Mouse (Mus musculus): ENCODE measurements around the gene Phkg2.
A peak's percentile ranks its signal among the peaks of the same experiment; 100 is the strongest.

Phkg2 gene

GRCm38 (mm10) chr7:127572895-127573471 lies at the start of gene Phkg2:
Phkg2 (plus strand) TSS chr7:127573340.
- peak; percentile 87 to 88 for DNase-seq

- DNase-seq = peak; percentile 46 to 47
These were observed 31.5 kb upstream of the Phkg2 start for GRCm38 (mm10) chr7:127541671-127542070.

- peak; percentile 85 to 87 for DNase-seq
These were observed 23.9 kb upstream of the Phkg2 start for GRCm38 (mm10) chr7:127549116-127549835.

- DNase-seq = no peak
These were observed 21.6 kb upstream of the Phkg2 start for GRCm38 (mm10) chr7:127551558-127551957.

DNA sequence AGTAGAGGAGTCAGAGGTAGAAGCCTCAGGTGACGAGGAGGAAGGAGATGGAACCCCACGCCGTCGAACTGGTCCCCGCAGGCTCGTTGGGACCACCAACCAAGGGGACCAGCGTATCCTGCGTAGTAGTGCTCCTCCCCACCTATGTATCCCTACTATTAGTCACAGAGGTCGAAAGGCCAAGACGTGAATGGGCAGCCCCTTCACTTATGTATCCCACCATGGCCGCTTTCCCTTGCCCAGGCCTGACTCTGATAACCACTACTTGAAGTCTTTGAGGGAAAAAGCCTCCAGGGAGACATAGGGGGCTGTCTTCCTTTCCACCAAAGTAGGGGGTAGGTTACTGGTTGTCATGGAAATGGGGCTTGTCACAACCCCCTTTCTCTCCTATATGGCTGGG lies 12.6 kb upstream of the Phkg2 start:
- no peak for DNase-seq

GRCm38 (mm10) chr7:127561340-127561858 lies 11.7 kb upstream of the Phkg2 start, which contains the start of gene Tmem265:
Tmem265 (plus strand) TSS chr7:127561390.
- peak in 1 of 2 experiments; percentile 36 for DNase-seq

DNA sequence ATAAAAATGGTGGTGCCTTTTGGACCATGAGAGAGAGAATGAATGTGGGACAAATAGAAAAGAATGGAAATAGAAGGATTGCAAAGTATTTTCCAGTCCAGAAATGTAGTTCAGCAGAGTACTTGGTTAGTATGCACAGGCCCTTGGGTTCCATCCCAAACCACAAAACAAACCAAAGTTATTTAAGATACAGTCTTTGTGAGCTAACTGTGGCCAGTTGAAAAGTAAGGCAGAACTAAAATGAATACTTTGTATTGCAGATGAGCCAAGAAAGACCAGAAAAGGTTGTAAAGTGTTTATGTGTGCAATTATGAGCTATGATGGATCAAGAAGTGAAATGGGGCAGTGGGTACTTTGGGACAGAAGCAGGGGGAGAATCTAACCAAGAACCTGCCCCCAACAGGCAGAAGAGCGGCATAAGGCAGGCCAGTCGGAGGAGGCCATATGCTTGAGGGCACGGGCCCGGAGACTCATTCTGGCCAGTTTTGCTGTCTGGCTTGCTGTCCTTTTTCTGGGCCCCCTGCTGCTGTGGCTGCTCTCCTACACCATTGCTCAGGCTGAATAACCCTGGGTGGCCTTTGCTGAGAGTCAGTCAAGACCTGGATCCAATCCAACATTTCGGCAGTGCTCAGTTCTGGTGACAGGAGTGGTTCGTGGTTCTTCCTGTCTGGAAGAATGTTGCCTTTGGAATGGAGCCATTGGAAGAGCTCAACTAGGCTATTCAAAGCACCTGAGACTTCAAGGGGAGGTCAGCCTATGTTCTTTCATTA lies 8.6 kb upstream of the Phkg2 start:
- DNase-seq = peak; percentile 95 to 96

DNA sequence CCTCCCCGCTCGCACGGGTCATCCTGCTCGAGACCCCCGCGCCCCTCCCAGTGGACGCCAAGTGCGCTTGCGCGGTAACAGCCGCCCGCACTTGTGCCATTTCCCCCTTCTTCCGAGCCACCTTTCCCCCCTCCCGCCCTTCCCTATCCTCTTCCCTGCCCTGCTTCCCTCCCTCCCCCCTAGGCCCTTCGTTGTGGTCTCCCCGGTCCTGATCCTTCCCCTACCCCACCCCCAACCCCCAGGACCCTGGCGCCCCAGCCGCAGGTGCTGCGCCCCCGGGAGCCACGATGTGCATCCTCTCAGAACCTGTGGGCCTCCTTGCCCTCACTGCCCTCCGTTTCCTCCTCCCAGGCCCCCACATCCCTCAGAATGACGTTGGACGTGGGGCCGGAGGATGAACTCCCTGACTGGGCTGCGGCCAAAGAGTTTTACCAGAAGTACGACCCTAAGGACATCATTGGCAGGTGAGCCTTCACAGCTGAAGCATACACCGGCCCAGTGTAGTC lies 416 bp downstream of the Phkg2 start:
- peak; percentile 32 to 40 for DNase-seq

DNA sequence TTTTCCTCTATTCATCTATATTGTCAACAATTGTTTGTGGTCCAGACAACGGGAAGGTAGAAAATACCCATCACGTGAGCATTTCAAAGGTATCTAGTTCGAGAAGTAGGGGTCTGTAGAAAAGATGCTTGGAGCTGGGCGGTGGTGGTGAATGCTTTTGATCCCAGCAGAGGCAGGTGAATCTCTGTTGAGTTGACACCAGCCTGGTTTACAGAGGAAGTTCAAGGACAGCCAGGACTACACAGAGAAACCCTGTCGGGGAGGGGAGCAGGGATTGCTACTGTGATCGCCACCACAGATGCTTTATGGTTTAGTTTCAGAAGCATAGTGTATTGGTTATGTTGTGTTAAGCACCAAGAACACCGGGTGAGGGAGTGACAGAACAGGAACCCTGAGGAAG lies 975 bp downstream of the Phkg2 start:
- no peak for DNase-seq

DNA sequence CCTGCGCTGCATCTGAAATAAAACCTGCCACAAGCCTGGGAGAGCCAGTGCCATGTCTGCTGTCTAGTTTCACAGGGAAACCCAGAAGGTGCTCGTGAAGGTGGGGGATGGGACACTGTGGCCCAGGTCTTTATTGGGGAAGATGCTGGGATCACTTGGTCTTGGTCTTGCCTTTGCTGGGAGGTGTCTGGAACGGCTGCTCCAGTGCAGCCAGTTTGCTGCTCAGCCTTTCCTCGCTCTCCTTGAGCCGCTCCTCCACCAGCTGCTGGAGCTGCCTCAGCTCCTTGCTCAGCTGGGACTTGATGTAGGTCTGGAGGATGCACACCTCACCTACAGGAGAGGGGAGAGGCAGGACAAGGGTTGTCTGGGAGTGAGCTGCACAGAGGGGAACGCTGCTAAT lies 10.1 kb downstream of the Phkg2 start:
- no peak for DNase-seq

DNA sequence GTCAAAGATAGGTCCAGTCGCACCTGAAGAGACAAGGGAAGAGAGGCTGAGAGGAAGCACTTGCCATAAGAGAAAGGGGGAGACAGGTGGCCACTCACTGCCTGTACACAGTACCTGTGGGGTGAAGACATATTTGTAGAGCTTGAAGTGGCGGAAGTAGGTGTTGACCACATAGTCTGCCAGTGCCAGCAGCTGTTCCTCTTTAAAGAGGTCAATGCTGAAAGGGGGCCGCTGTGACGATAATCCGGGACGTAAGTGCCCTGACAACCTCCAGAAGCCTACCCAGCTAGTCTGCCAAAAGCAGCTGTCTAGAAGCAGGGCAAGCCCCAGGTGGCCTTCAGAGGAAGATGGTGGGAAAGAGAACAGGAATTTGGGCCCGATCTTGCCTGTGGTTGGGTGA lies 11.9 kb downstream of the Phkg2 start:
- DNase-seq = no peak

DNA sequence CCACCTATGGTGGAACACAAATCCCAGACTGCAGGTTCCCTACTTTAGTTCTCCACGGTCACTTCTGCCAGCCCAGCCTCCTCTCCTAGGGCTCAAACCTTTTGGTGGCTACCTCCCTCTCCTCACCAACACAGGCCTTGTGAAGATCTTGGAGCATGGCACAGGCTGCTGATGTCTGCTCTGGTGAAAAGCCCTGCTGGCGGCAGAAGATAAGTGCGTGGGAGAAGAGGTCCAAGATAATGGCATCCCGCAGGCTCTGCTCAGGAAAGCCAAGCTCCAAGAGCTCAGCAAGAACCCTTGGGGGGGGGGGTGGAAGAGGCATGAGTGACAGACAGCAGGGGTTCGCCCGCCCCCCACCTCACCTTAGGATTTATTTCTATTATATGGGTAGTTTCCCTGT lies 13.0 kb downstream of the Phkg2 start:
- no peak for DNase-seq

DNA sequence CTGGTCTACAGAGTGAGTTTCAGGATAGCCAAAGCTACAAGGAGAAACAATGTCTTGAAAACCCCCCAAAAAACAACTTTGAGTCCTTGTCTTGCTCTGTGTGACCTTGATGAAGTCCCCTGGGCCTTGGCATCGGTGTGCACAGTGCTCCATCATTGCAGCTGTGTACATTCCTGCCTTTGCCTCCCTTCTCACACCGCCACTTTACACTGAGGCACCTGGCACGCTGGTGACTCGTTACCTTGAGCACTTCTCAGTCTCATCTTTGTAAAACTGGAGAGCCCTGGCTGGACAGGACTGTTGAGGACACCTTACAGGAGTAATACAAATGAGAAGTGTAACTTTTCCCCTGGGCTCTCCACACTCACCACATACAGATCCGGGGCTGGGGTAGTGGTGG lies 14.1 kb downstream of the Phkg2 start:
- DNase-seq = no peak

DNA sequence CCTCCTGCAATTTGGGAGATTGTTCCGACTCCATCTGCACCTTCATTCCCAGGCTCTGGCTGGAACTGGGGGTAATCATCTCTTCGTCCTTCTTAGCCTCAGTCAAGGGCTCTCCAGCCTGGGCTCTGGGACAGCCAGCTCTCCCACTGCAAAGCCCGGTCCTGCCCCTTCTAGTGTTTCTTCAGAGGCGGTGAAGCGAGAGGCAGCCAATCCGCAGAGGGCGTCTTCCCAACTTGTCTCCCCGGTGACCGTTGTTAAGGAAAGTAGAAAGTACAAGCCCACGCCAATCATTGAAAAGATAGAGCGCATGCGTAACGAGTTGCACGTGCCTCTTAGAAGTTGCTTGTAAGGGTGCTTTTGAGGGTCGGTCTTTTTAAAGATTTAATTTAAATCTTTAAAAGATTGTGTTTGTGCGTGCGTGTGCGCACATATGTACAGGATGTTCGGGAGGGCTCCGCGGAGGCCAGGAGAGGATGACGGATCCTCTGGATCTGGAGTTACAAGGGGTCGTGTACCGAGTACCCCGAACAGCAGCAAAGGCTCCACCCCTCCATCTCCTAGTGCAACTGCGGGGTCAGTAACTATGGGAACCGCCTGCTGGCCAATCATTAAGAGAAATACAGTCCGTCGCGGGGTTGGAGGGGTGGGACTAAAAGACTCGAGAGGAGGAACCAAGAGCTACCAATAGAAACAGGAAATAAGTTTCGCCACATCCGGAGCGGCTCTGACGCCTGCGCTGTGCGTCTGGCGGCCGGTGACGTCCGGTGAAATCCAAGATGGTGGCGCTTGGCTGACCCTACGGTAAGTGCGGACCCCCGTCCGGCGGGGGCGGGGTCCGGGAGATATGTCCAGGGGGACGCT lies 15.1 kb downstream of the Phkg2 start, which contains the start of the genes Ccdc189 and Rnf40:
Ccdc189 (minus strand) TSS at position 585 of the 861 bp plus-strand sequence.
Rnf40 (plus strand) TSS at position 757 of the 861 bp plus-strand sequence.
- DNase-seq = peak; percentile 87 to 88

DNA sequence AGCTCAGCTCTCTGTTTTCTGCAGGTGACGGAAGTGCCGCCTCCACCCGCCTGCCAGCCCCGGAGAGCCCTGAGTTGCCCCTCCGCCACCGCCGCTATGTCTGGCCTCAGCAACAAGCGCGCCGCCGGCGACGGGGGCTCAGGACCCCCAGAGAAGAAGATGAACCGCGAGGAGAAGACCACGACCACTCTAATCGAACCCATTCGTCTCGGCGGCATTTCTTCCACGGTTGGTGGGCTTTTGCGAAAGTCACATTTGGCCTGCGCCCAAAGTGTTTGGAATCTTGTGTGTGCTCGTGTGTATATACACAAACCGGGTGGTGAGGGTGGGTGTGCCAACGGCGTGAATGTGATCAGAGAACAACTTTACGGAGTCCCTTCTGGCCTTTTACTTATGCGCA lies 15.8 kb downstream of the Phkg2 start:
- DNase-seq = no peak

DNA sequence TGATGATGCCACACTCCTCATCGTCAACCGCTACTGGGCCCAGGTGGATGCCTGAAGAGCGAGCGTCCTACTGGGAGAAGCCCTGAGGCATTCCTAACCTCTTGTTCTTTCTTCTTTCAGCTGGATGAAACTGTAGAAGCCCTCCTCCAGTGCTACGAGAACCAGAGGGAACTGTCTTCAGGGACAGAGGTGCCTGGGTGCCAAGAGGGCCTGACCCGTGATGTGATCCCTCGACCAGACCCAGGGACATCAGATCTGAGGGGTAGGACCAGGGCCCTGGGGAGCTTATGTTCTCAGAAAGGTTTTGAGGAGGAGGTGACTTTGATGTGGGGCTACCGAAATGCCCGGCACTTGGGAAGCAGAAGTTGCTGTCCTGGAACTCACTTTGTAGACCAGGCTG lies 16.5 kb downstream of the Phkg2 start:
- DNase-seq = no peak

DNA sequence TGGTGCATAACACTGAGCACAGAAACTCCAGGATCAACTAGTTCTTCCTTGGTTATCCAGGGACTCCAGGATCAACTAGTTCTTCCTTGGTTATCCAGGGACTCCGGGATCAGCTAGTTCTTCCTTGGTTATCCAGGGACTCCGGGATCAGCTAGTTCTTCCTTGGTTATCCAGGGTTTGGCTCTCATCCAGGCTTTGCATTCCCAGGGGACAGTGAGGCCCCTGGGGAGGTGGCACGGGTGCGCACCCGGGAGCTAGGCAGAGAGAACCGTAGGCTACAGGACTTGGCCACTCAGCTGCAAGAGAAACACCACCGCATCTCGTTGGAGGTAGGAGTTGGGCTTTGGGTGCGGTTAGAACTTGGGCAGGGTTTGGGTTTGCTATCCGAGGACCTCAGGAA lies 18.0 kb downstream of the Phkg2 start:
- DNase-seq = no peak

DNA sequence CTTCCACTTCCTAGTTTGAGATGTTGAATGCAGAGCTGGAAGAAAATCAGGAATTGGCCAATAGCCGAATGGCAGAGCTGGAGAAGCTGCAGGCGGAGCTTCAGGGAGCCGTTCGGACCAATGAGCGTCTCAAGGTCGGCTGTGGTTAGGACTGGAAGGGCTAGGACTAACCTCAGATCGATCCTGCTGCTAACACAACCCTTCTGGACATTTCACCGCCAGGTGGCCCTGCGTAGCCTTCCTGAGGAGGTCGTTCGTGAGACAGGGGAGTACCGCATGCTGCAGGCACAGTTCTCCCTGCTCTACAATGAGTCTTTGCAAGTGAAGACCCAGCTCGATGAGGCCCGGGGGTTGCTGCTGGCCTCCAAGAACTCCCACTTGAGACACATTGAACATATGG lies 19.4 kb downstream of the Phkg2 start:
- no peak for DNase-seq

DNA sequence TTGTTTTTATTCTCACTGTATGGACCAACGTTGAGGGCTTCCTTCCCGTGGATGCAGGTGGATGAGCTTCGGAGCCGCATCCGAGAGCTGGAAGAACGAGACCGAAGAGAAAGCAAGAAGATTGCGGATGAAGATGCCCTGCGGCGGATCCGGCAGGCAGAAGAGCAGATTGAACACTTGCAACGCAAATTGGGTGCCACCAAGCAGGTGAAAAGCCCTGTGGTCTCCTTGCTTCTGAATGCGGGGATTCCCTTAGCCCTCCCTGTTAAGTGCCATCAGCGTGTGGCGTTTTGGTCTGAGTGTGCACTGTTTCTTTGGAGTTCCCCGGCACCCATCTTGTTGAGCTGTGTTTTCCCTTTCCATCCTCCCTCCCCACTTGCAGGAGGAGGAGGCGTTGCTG lies 23.6 kb downstream of the Phkg2 start:
- no peak for DNase-seq

GRCm38 (mm10) chr7:127600612-127601011 lies 27.5 kb downstream of the Phkg2 start:
- DNase-seq = no peak

- DNase-seq = no peak
These were observed 28.6 kb downstream of the Phkg2 start for GRCm38 (mm10) chr7:127601735-127602134.

DNA sequence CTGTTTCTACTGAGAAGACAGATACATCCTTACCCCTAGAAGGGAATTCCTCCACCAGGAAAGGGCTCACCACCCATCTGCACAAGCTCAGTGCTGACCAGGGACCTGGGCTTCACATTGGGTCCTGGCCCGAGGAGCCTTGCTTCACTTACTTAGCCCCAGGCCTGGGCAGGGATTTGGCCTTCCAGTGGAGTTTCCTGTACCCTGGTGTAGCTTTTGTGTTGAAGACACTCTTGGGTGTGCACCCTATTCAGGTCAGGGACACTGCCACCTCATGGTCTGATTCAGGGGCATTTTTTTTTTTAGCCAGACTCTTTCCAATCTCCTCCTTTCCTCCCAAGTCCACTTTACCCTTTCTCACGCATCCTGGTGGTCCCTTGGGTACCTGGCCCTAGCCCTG lies 29.8 kb downstream of the Phkg2 start:
- no peak for DNase-seq
